Mouse (Mus musculus): ENCODE data around the gene Spsb4. TPM values are rescaled to one million over a fixed set of nuclear protein-coding genes. Genes with fewer than 3 reads are reported as not detected.

The Spsb4 gene
- polyA plus RNA-seq, 1 experiment = 0.24 TPM

DNA sequence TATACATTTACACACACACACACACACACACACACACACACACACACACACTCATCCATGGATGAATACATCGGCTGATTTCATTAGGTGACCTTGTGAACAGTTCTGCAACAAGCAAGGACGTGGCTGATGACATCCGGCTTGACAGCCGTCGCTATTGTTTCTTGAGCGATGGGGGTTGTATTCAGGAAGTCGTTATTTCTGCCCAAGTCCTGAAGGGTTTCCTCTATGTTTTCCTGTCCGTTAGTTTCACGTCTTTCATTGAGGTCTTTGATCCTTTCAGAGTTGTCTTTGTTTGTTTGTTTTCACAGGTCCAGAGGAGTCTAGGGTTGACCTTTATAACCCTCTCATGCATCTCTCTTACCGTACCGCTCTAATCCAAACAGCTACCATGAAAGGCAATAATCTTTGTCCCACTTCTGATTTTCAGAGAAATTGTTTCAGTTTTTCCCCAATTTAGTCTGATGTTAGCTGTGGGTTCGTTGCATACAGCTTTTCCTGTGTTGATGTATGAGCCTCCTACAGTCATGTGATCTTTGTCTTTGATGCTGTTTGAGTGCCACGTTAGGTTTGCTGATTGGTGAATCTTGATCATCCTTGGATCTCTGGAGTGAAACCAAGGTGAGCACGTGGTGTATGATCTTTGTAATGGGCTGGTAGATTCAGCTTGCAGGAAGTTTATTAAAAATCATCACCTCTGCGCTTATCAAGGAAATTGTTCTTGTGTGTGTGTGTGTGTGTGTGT, 82.9 kb downstream of the Spsb4 start:
- no peak overlapping the region for H3K4me3 ChIP-seq (ENCODE audit: low read depth, low read length)
- no peaks in the 10 kb centered on the region for H3K4me1 ChIP-seq (ENCODE audit: control insufficient read depth, insufficient read depth, insufficient read length, low read length)
- H3K36me3 ChIP-seq (ENCODE audit: control insufficient read depth, insufficient read depth, low read length) = no peaks in the 10 kb centered on the region
- TF ChIP-seq CTCF (IDR thresholded peaks at IDR 0.05; ENCODE audit: extremely low read depth, insufficient read length, insufficient replicate concordance, low read depth, low read length) (no peak), POLR2A (IDR thresholded peaks at IDR 0.05; ENCODE audit: low read depth, low read length) (no peak)
- no peak overlapping the region for H3K27ac ChIP-seq (ENCODE audit: insufficient read depth, low read depth, low read length)
- 59% methylated on average over 15 of the region's 15 CpGs for WGBS
- H3K27me3 ChIP-seq (ENCODE audit: control insufficient read depth, insufficient read depth, low read length) = no peaks in the 10 kb centered on the region

DNA sequence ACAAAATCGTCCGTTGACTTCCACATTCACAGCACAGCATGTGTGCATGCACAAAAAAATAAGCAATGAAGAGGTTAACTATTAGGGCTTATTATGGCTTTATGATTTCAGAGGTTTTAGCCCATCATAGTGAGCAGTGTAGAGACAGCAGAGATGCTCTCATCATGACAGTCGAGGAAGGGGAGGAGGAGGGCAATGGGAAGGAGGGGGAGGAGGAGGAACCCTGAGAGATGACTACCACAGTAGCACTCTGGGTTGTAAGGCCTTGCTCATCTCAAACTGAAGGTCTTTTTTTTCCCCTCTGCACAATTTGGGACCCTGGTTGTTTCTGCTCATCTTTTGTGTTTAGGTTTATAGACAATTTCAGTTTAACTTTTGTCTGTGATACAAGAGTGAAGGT, 83.8 kb downstream of the Spsb4 start:
- H3K4me1 ChIP-seq (ENCODE audit: control insufficient read depth, insufficient read depth, insufficient read length, low read length) = no peaks in the 10 kb centered on the region
- H3K4me3 ChIP-seq (ENCODE audit: low read depth, low read length) = no peak overlapping the region
- no peaks in the 10 kb centered on the region for H3K36me3 ChIP-seq (ENCODE audit: control insufficient read depth, insufficient read depth, low read length)
- TF ChIP-seq POLR2A (IDR thresholded peaks at IDR 0.05; ENCODE audit: low read depth, low read length) (no peak), CTCF (IDR thresholded peaks at IDR 0.05; ENCODE audit: extremely low read depth, insufficient read length, insufficient replicate concordance, low read depth, low read length) (no peak)
- no peak overlapping the region for H3K27ac ChIP-seq (ENCODE audit: insufficient read depth, low read depth, low read length)
- 82% methylated on average over 3 of the region's 3 CpGs for WGBS
- no peaks in the 10 kb centered on the region for H3K27me3 ChIP-seq (ENCODE audit: control insufficient read depth, insufficient read depth, low read length)

DNA sequence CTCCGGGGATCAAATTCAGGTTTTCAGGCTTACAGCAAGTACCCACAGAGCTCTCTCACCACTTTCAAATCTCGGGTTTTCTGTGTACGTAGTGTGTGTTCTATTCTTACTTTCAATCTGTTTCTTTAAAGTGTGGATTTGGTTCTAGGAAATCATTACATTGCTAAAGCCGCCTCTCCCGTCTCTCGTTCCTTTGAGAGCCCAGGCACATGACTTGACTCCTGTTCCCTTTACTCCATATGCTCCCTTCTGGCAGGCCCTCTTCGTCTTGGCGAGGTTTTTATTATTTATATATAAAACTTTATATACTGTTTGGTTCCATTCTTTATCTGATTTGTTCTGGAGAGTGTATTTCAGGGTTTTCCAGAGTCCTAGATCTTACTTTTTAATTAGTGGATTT, 85.9 kb downstream of the Spsb4 start:
- no peak for TF ChIP-seq POLR2A (IDR thresholded peaks at IDR 0.05; ENCODE audit: low read depth, low read length)
- no peak for TF ChIP-seq CTCF (IDR thresholded peaks at IDR 0.05; ENCODE audit: extremely low read depth, insufficient read length, insufficient replicate concordance, low read depth, low read length)
- H3K27me3 ChIP-seq (ENCODE audit: control insufficient read depth, insufficient read depth, low read length) = no peaks in the 10 kb centered on the region
- H3K4me3 ChIP-seq (ENCODE audit: low read depth, low read length) = no peak overlapping the region
- no peak overlapping the region for H3K27ac ChIP-seq (ENCODE audit: insufficient read depth, low read depth, low read length)
- 81% methylated on average over 8 of the region's 8 CpGs for WGBS
- H3K4me1 ChIP-seq (ENCODE audit: control insufficient read depth, insufficient read depth, insufficient read length, low read length) = no peaks in the 10 kb centered on the region
- H3K36me3 ChIP-seq (ENCODE audit: control insufficient read depth, insufficient read depth, low read length) = no peaks in the 10 kb centered on the region

DNA sequence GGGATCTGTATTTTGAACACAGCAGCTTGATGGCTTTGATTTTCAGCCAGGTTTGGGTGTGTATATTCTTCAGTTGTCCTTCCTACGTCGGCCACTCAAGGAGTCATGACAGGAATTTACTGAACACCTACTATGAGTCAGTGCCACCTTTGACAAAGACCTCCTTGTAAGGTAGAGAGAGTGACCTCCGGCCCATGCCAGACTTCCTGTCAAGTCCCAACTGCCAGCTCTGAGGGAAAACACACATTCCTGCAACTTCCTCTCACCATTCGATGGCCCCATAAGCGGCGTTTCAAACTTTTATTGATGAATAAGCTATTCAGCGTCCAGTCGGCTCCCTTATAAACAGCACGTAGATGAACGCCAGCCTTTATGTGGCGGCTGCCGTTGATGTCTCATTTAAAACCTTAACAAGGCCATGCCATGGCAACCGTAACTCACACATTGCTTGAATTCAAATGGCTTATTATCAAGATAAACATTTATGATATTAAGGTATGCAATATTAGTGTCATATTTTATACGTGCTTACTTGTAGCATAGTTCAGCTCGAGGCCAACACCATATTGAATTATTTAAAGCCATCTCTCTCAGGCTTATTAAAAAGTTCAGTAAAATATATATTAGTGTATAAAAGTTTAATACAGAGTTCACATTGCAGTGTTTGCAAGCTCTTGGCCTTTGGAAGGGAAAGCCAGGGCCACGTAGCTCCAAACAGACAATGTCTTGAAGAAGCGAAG, 94.9 kb downstream of the Spsb4 start:
- WGBS = 73% methylated on average over 17 of the region's 17 CpGs
- Histone ChIP-seq H3K36me3 (ENCODE audit: control insufficient read depth, insufficient read depth, low read length) (no peaks in the 10 kb centered on the region), H3K4me1 (ENCODE audit: control insufficient read depth, insufficient read depth, insufficient read length, low read length) (no peaks in the 10 kb centered on the region), H3K27me3 (ENCODE audit: control insufficient read depth, insufficient read depth, low read length) (no peaks in the 10 kb centered on the region), H3K27ac (ENCODE audit: insufficient read depth, low read depth, low read length) (no peak overlapping the region), H3K4me3 (ENCODE audit: low read depth, low read length) (no peak overlapping the region)
- TF ChIP-seq CTCF (IDR thresholded peaks at IDR 0.05; ENCODE audit: extremely low read depth, insufficient read length, insufficient replicate concordance, low read depth, low read length) (no peak), POLR2A (IDR thresholded peaks at IDR 0.05; ENCODE audit: low read depth, low read length) (no peak)

DNA sequence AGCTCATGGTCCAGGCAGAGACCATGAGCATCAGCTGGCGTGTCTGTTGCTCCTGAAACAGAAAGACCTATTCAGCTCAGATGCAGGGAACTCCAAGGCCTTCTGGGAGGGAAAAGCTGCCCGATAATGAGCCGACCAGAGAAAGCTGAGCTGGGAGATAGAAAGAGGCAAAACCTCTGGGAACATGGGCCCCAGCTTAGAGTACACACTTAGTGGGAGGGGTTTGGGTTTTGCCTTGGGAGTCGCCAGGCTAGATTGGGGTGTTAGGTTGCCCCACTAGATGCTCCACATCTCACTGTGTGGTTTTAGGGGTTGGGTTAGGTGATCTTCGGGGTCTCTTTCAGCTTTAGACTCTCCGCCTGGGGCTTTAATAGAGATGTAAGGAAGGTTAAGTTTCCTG, 95.5 kb downstream of the Spsb4 start:
- Histone ChIP-seq H3K36me3 (ENCODE audit: control insufficient read depth, insufficient read depth, low read length) (no peaks in the 10 kb centered on the region), H3K27me3 (ENCODE audit: control insufficient read depth, insufficient read depth, low read length) (no peaks in the 10 kb centered on the region), H3K27ac (ENCODE audit: insufficient read depth, low read depth, low read length) (no peak overlapping the region), H3K4me1 (ENCODE audit: control insufficient read depth, insufficient read depth, insufficient read length, low read length) (no peaks in the 10 kb centered on the region), H3K4me3 (ENCODE audit: low read depth, low read length) (no peak overlapping the region)
- no peak for TF ChIP-seq POLR2A (IDR thresholded peaks at IDR 0.05; ENCODE audit: low read depth, low read length)
- TF ChIP-seq CTCF (IDR thresholded peaks at IDR 0.05; ENCODE audit: extremely low read depth, insufficient read length, insufficient replicate concordance, low read depth, low read length) = no peak
- WGBS = 78% methylated on average over 6 of the region's 6 CpGs

DNA sequence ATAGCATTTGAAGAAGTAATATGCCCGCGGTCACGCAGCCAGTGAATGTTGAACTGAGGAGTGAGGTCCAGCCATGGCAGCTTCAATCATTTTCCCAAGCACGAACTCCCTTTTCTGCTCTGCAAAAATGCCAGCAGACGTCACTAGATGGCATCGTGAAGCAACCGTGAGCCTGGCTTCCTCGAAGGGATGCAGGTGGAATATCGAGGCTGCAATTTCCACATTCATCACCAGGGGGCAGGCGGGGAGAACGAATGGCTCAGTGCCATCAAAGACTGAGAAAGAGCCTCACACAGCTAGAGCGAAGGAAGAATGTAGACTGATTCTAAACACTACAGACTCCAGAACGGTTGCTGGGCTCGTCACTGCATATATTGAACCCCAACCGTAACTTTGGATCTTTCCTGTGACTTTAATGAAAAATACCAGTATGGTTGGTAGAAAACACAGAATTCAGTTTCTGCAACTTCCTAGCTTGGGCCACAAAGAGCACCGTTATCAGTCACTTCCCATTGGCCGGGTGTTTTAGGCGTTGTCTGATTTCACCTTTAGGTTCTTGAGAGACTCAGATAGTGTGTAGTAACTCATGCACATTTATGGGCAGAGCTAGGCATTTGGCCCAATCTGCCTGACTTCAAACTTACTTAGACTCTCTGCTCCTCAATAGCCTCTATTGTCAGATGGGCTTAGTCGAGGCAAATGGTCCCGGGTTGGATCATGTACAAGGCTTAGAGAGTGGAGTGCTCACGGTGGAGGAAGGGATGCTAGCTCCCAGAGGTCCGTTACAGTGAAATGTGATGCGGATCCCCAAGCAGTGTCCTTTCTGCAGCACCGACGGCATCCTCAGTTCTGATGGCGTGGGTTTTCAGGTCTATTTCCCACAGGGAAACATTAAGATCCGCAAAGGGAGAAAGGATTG, 101.8 kb downstream of the Spsb4 start:
- WGBS = 32% methylated on average over 27 of the region's 27 CpGs
- Histone ChIP-seq H3K27me3 (ENCODE audit: control insufficient read depth, insufficient read depth, low read length) (no peaks in the 10 kb centered on the region), H3K27ac (ENCODE audit: insufficient read depth, low read depth, low read length) (no peak overlapping the region), H3K4me3 (ENCODE audit: low read depth, low read length) (no peak overlapping the region), H3K4me1 (ENCODE audit: control insufficient read depth, insufficient read depth, insufficient read length, low read length) (no peaks in the 10 kb centered on the region), H3K36me3 (ENCODE audit: control insufficient read depth, insufficient read depth, low read length) (no peaks in the 10 kb centered on the region)
- no peak for TF ChIP-seq POLR2A (IDR thresholded peaks at IDR 0.05; ENCODE audit: low read depth, low read length)
- peak; percentile 97 for TF ChIP-seq CTCF (IDR thresholded peaks at IDR 0.05; ENCODE audit: extremely low read depth, insufficient read length, insufficient replicate concordance, low read depth, low read length)

All from small intestine, adult 2 months (tissue).